Mouse (Mus musculus): ENCODE measurements around the gene Myt1l. TPM values are rescaled to one million over a fixed set of nuclear protein-coding genes. Genes with fewer than 3 reads are reported as not detected.
A peak's percentile ranks its signal among the peaks of the same experiment; 100 is the strongest.

Gene Myt1l
- polyA plus RNA-seq, 1 experiment from 2014 or later, result 0.43 TPM

GRCm38 (mm10) chr12:29965016-29965415 lies 436.8 kb downstream of the Myt1l start:
- H3K9me3 ChIP-seq (ENCODE audit: control insufficient read depth, low read length), result no peaks in the 10 kb centered on the region
- H3K4me1 ChIP-seq (ENCODE audit: control insufficient read depth in 2 of 2, insufficient read depth in 2 of 2, low read length in 2 of 2), result peaks cover 18 to 28% of the 10 kb centered on the region in 2 experiments
- H3K4me3 ChIP-seq (ENCODE audit: control insufficient read depth in 1 of 2, insufficient read depth in 1 of 2, low read depth in 1 of 2, low read length in 2 of 2), result no peak overlapping the region
- no peak overlapping the region for H3K9ac ChIP-seq (ENCODE audit: low read length)
- no peaks in the 10 kb centered on the region for H3K27me3 ChIP-seq (ENCODE audit: control insufficient read depth, insufficient read depth, low read length)
- WGBS, result 87% methylated on average over 6 of the region's 6 CpGs
- H3K36me3 ChIP-seq (ENCODE audit: control insufficient read depth, insufficient read depth, low read length), result 0 out of 2 replicates have a peak, but pooled peaks cover 9% of the 10 kb centered on the region
- ATAC-seq (ENCODE audit: insufficient number of reproducible peaks, insufficient read depth, low FRiP score, low read depth), result no peak
- H3K27ac ChIP-seq (replicated peaks in 1 of 2; ENCODE audit: control insufficient read depth in 1 of 2, insufficient read depth in 1 of 2, low read depth in 2 of 2, low read length in 2 of 2), result 0 out of 4 replicates have a peak overlapping the region, but pooled peaks of 1 of the 2 experiments have one; percentile 12
- H3K4me2 ChIP-seq (ENCODE audit: low read length), result no peak overlapping the region

GRCm38 (mm10) chr12:29971795-29972464 lies 443.7 kb downstream of the Myt1l start:
- Histone ChIP-seq H3K36me3 (ENCODE audit: control insufficient read depth, insufficient read depth, low read length) (peaks cover 31% of the 10 kb centered on the region), H3K27ac (replicated peaks in 1 of 2; ENCODE audit: control insufficient read depth in 1 of 2, insufficient read depth in 1 of 2, low read depth in 2 of 2, low read length in 2 of 2) (peak overlapping the region; percentile 1 to 29; a peak in 1 of 4 replicates), H3K4me3 (ENCODE audit: control insufficient read depth in 1 of 2, insufficient read depth in 1 of 2, low read depth in 1 of 2, low read length in 2 of 2) (no peak overlapping the region), H3K4me2 (ENCODE audit: low read length) (no peak overlapping the region), H3K9me3 (ENCODE audit: control insufficient read depth, low read length) (no peaks in the 10 kb centered on the region), H3K4me1 (ENCODE audit: control insufficient read depth in 2 of 2, insufficient read depth in 2 of 2, low read length in 2 of 2) (peaks cover 18 to 27% of the 10 kb centered on the region in 2 experiments), H3K27me3 (ENCODE audit: control insufficient read depth, insufficient read depth, low read length) (no peaks in the 10 kb centered on the region), H3K9ac (ENCODE audit: low read length) (no peak overlapping the region)
- no peak for ATAC-seq (ENCODE audit: insufficient number of reproducible peaks, insufficient read depth, low FRiP score, low read depth)
- 73% methylated on average over 7 of the region's 7 CpGs for WGBS

GRCm38 (mm10) chr12:29972533-29972932 lies 444.3 kb downstream of the Myt1l start:
- ATAC-seq (ENCODE audit: insufficient number of reproducible peaks, insufficient read depth, low FRiP score, low read depth), result no peak
- Histone ChIP-seq H3K36me3 (ENCODE audit: control insufficient read depth, insufficient read depth, low read length) (peaks cover 32% of the 10 kb centered on the region), H3K4me2 (ENCODE audit: low read length) (no peak overlapping the region), H3K9me3 (ENCODE audit: control insufficient read depth, low read length) (no peaks in the 10 kb centered on the region), H3K27me3 (ENCODE audit: control insufficient read depth, insufficient read depth, low read length) (no peaks in the 10 kb centered on the region), H3K9ac (ENCODE audit: low read length) (no peak overlapping the region), H3K4me1 (ENCODE audit: control insufficient read depth in 2 of 2, insufficient read depth in 2 of 2, low read length in 2 of 2) (peaks cover 18 to 27% of the 10 kb centered on the region in 2 experiments), H3K4me3 (ENCODE audit: control insufficient read depth in 1 of 2, insufficient read depth in 1 of 2, low read depth in 1 of 2, low read length in 2 of 2) (no peak overlapping the region), H3K27ac (replicated peaks in 1 of 2; ENCODE audit: control insufficient read depth in 1 of 2, insufficient read depth in 1 of 2, low read depth in 2 of 2, low read length in 2 of 2) (peak overlapping the region; percentile 1 to 29; a peak in 1 of 4 replicates)
- WGBS, result 45% methylated on average over 6 of the region's 6 CpGs

Data from heart, embryonic 14.5 days (tissue).